Mouse (Mus musculus): ENCODE measurements around the gene Dnah3.

The Dnah3 gene

GRCm38 (mm10) chr7:120095180-120095579, at the start of gene Dnah3:
Dnah3 (minus strand) TSS chr7:120095280.
- DNase-seq, result no peak

GRCm38 (mm10) chr7:120142743-120143142, 47.7 kb upstream of the Dnah3 start:
- no peak for DNase-seq

GRCm38 (mm10) chr7:120128951-120129350, 33.9 kb upstream of the Dnah3 start:
- no peak for DNase-seq

DNA sequence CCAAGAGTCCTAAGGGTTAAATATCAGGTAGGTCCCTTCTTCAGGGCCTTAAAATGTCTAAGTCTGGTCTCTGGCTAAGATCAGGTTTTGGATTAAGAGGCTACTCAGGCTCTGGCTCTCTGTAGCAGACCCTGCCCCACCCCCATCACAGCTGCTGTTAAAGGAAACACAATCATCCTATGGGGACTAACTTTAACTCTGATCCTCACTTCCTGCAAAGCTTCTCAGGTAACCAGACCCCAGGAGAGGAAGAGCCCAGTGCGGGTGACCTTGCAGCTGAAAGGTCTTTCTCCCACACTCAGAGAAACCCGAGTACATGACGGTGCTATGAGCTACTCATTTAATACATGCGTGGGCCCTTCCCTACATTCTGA, 32.6 kb upstream of the Dnah3 start:
- DNase-seq, result peak; percentile 74

GRCm38 (mm10) chr7:120126976-120127685, 32.1 kb upstream of the Dnah3 start:
- DNase-seq, result peak; percentile 55

- peak; percentile 86 for DNase-seq
Observed at GRCm38 (mm10) chr7:120124844-120125243, 29.8 kb upstream of the Dnah3 start.

GRCm38 (mm10) chr7:120123776-120124175, 28.7 kb upstream of the Dnah3 start:
- no peak for DNase-seq

- DNase-seq, result no peak
Observed at GRCm38 (mm10) chr7:120117529-120117928, 22.4 kb upstream of the Dnah3 start.

- no peak for DNase-seq
Observed at GRCm38 (mm10) chr7:120116976-120117375, 21.9 kb upstream of the Dnah3 start.

DNA sequence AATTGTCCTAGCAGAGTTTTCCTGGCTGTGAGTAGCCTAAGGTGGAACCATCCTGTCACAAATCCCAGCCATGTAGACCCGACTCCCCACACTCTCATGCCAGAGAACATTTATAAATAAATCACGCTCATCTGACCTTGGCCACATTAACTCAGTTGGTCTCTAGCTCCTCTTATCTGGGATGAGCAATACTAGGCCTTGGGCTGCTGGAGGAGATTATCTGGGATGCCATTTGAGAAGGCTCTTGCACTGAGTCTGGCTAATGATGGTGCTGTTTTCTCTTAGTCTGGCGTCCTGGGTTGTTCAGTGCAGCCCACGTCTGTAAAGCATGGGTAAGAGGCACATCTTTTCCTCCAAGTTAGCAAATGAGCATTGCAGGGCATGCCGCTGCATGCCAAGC, 14.6 kb upstream of the Dnah3 start:
- no peak for DNase-seq

GRCm38 (mm10) chr7:120106356-120106755, 11.3 kb upstream of the Dnah3 start:
- DNase-seq, result no peak

DNA sequence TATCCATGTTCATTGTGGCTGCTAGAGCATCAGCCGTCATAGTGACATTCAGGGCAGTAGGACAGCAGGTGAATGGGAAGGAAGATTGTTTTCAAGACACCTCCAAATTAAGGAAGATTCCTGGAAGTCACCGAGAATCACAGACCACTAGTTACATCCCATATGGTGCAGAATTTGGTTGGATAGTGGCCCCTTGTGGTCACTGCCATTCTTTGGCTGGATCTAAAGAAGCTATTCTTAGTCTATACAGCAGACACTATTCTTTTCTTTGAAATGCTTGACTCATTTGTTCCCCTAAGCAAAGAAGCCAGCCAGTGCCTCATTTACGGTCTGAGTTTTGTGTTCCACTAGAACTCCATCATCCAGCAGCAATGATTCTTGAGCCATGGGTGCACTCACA, 9.9 kb upstream of the Dnah3 start:
- DNase-seq, result no peak

DNA sequence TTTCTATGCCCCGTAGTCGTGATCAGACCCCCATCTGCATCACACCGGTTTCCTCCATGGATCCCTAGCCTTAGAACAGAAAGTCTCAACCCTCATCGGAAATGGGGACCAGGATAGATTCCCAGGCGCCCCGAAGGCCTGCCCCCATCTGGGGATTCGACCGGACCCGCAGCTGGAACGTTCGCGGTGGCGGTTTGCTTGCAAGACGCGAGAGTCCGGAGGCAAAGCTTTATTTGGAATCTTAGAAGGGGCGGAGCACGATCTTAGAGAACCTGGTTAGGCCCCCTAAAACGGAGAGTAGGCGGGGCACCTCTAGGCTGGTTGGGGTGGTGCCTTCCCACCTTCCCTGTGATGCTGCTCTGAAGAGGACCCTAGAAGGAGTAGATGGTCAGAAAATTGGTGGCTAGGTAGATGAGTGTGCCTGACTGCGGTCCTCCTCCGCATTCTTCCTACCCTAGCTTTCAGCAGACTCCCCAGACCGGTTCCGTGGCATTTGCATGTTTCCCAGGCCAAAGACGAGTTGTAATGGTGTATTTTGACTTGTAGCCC, 8.0 kb upstream of the Dnah3 start:
- peak; percentile 61 for DNase-seq

- peak; percentile 90 for DNase-seq
Observed at GRCm38 (mm10) chr7:120102164-120102972, 7.3 kb upstream of the Dnah3 start, which contains the start of gene Tmem159. Tmem159 (plus strand) TSS chr7:120102353.

- peak; percentile 78 for DNase-seq
Observed at GRCm38 (mm10) chr7:120098403-120098802, 3.3 kb upstream of the Dnah3 start.

GRCm38 (mm10) chr7:120097845-120098244, 2.8 kb upstream of the Dnah3 start:
- DNase-seq, result peak; percentile 82

GRCm38 (mm10) chr7:120094216-120094615, 864 bp downstream of the Dnah3 start:
- no peak for DNase-seq

GRCm38 (mm10) chr7:120093033-120093432, 2.0 kb downstream of the Dnah3 start:
- no peak for DNase-seq

DNA sequence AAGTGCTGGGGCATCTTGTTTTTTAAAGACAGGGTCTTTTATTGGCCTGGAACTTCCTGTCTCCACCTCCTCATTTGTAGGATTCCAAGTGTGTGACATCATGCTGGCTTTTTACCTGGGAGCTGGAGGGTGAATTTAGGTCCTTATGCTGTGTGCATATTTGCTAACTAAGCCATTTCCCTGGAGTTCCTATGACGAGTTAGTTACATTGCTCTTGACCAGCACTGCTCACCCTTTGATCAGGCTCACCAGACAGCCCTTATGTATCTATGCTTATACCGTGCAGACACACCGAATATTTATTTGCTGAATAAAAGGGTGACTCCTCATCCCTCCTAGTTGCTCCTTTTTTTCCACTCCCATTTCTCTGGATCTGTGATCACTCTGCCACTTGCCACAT, 14.9 kb downstream of the Dnah3 start:
- no peak for DNase-seq

DNA sequence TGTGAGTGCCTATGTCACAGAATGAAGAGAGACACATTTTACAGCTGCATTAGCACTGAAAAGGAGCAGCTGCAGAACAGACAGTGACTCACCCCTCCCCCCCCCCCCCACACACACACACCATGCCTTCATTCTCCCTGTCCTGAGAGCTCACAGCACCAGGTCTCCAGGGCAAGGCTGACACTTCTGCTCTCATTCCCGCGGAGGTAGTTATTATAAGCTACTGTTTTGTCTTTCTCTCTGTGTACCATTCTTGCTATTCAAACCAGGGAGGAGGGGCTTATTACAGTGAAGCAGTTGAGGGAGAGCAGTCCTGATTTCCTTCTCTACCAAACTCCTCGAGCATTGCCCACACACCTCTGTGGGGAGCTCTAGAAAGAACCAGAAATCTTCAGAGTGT, 25.9 kb downstream of the Dnah3 start:
- DNase-seq, result peak; percentile 11

GRCm38 (mm10) chr7:120068114-120068513, 27.0 kb downstream of the Dnah3 start:
- DNase-seq, result no peak

DNA sequence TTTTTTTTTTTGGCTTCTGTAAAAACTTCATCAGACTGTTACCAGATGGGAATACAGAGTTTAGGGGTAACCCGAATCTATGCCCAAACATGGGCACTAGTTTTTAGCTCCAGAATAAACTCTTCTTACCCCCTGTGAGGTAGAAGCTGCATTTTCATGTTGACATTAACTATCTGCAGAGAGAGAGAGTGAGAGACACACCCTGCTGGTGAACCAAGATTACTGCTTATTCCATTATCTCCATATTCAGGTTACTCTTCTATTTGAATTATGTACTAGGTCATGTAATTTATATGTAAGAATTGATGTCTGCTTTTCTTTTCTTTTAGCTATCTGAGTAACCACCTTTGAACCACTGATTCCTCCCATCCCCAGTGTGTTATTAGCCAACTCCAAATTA, 31.0 kb downstream of the Dnah3 start:
- DNase-seq, result no peak

GRCm38 (mm10) chr7:120055479-120055878, 39.6 kb downstream of the Dnah3 start:
- no peak for DNase-seq

DNA sequence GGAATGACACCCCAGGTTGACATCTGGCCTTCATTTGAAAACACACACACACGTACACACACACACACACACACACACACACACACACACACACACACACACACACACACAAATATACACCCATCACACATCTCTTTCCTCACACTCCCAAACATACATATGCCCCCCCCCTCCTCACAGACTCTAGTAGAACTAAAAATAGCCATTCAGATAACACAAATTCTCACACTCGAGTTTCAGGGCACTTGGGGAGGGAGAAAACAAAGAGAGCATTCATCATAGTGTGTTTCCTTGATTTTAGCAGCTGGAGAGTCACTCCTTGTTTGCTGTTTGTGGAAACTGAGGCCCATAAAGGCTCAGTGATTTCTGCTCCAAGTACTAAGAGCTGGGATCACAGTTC, 41.1 kb downstream of the Dnah3 start:
- DNase-seq, result no peak
